Mouse (Mus musculus) heart, postnatal 0 days (tissue): ENCODE measurements around the gene Oas1g.

ENCODE experiments used
- CTCF ChIP-seq: IDR thresholded peaks from 2 replicates; pipeline ENCODE4 v1.5.1; 2016; ENCODE audit warnings: antibody characterized with exemption, control low read depth, low read depth
- EP300 ChIP-seq: IDR thresholded peaks from 2 replicates; pipeline ENCODE4 v1.6.1; 2016; ENCODE audit warnings: antibody characterized with exemption, low read depth

DNA sequence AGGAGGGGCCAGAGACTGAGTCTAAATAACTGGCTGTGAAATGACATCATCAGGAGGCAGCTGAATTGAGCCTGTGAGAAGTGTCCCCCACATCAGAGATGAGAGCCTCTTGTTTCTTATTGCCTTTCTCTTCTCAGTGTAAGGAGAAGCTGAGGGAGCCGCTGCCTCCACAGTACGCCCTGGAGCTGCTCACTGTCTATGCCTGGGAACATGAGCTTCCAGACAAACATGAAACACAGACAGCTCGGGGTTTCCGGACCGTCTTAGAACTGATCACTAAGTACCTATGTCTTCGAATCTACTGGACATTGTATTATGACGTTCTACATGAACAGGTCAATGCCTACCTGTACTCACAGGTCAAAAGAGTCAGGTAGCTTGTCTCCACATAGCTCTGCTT is 16.6 kb downstream of the Oas1g start:
- no peak for TF ChIP-seq CTCF
- no peak for TF ChIP-seq EP300
